ENCODE assay signal across 35 mouse cellular contexts in the genomic region with DNA sequence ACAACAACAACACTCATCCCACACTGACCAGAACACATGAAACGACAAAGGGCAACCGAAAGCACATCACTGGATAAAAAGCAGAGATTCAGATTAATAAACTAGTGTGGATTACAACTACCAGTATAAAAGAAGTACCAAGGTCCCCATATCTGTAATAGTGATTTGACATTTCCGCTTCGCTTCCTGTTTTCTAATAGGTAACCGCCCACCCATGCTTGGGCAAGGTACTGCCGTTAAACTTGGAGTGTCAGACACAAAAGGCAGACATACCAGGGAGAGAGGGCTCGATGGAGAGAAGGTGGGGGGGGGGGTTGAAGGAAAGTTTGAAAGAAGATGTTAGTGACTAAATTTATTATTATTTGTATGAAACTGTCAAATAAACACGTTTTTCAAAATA. TPM values are rescaled to one million over a fixed set of nuclear protein-coding genes. Genes with fewer than 3 reads are reported as not detected.
A peak's percentile ranks its signal among the peaks of the same experiment; 100 is the strongest.
DNase-seq lines count a peak whose midpoint lies in the region; ATAC-seq lines count a peak whose summit lies in the region.
"Had no signal": no experiment of that assay in that cellular context is flagged by ENCODE, and none has a peak within 500 bp of the region (broad histone marks: within the 10 kb centered on the region; RNA-seq: fewer than 3 reads in every experiment).

No protein-coding gene starts in this region.

- peak; percentile 57 for DNase-seq in A20 (ENCODE audit: low read depth, low spot score)
- DNase-seq in B cell, adult 2 months = peak; percentile 25 to 37
- DNase-seq in right cerebral cortex, postnatal 14 days = no peak
- DNase-seq in right cerebral cortex, postnatal 10 days (ENCODE audit: low spot score in 2 of 2) = no peak
- no peak for DNase-seq in urinary bladder, postnatal 4 days (ENCODE audit: low spot score in 2 of 2)
- DNase-seq: adrenal gland, adult 2 months; adrenal gland, postnatal 14 days; cerebellum, adult 11-12 months; cerebellum, adult 8-10 months; cerebellum, postnatal 10 days; cerebellum, postnatal 36 days; gastrocnemius, postnatal 10 days; gastrocnemius, postnatal 36 days; heart, adult 11 months; heart, postnatal 10 days; heart, postnatal 36 days had no signal

- peak; percentile 68 for ATAC-seq in granulocyte monocyte progenitor cell, adult 5-6 weeks (replicated peaks; ENCODE audit: poor library complexity, severe bottlenecking)
- ATAC-seq in megakaryocyte progenitor cell, adult 5-6 weeks (replicated peaks; ENCODE audit: poor library complexity) = peak; percentile 63
- ATAC-seq in activated CD4-positive, CD25-positive, alpha-beta regulatory T cell, adult 4 months = no peak
- ATAC-seq: forebrain, embryonic 13.5 days; forebrain, embryonic 16.5 days; hindbrain, postnatal 0 days; inflammation-experienced regulatory T-cells, adult 6 months; Patski had no signal

RNA-seq across cellular contexts. Expression of gene Snx13, which starts 5.0 kb away (rescaled TPM):
- total RNA-seq in granulocyte monocyte progenitor cell, adult 5-6 weeks (2014; fragmentation: Nextera tagmentation) = 14.4 and 15.6 TPM in 2 replicates
- 26.5 and 30.5 TPM in 2 replicates for total RNA-seq in granulocyte monocyte progenitor cell, adult 5-6 weeks (2017)
- 16.9 and 20.6 TPM in 2 replicates for total RNA-seq in megakaryocyte progenitor cell, adult 5-6 weeks (2015)
- 23.2 and 42.2 TPM in 2 replicates for total RNA-seq in megakaryocyte progenitor cell, adult 5-6 weeks (2017)
- polyA plus RNA-seq in activated CD4-positive, CD25-positive, alpha-beta regulatory T cell, adult 4 months (2017; shearing (Covaris generic)) = 10 to 100 TPM; 17.4 to 22.5 TPM

RNA-seq across cellular contexts. Expression of gene Prps1l1, which starts 57.4 kb away (rescaled TPM):
- not detected in 2 replicates for total RNA-seq in granulocyte monocyte progenitor cell, adult 5-6 weeks (2014; fragmentation: Nextera tagmentation)
- 0.05 and 0.95 TPM in 2 replicates for total RNA-seq in granulocyte monocyte progenitor cell, adult 5-6 weeks (2017)
- 0.32 and 0.79 TPM in 2 replicates for total RNA-seq in megakaryocyte progenitor cell, adult 5-6 weeks (2015)
- total RNA-seq in megakaryocyte progenitor cell, adult 5-6 weeks (2017) = 0.14 and 0.50 TPM in 2 replicates
- 1 to 10 TPM in 1 of 2 experiments, under 1 TPM in 1; 0.33 to 1.0 TPM for polyA plus RNA-seq in activated CD4-positive, CD25-positive, alpha-beta regulatory T cell, adult 4 months (2017; shearing (Covaris generic))
- total RNA-seq: adrenal gland, adult 2 months; adrenal gland, postnatal 14 days; adrenal gland, postnatal 4 days; ES-E14; gastrocnemius, adult 18-20 months; gastrocnemius, postnatal 10 days; gastrocnemius, postnatal 36 days; heart, adult 8-10 months; heart, postnatal 10 days; heart, postnatal 36 days; hindbrain, postnatal 0 days had no signal
- polyA plus RNA-seq: adrenal gland, adult 2 months; embryonic facial prominence, embryonic 11.5 days; embryonic facial prominence, embryonic 14.5 days; forebrain, embryonic 10.5 days; forebrain, embryonic 13.5 days; forebrain, embryonic 16.5 days; heart, embryonic 12.5 days; heart, embryonic 15.5 days; hindbrain, embryonic 11.5 days; hindbrain, embryonic 14.5 days; hindbrain, postnatal 0 days; Patski had no signal

Comparison
In these comparisons a context has a peak if more than half of its experiments do, and no peak if none do; other contexts are left out.
1. DNase-seq: peak in A20 (single experiment) and B cell, adult 2 months (2 of 2); none in right cerebral cortex, postnatal 14 days (single experiment), right cerebral cortex, postnatal 10 days (0 of 2) and urinary bladder, postnatal 4 days (0 of 2).